Mouse (Mus musculus) myocyte (in vitro differentiated cells): Measurements from ENCODE around the gene Asb16. TPM values are rescaled to one million over a fixed set of nuclear protein-coding genes. Genes with fewer than 3 reads are reported as not detected.
A peak's percentile ranks its signal among the peaks of the same experiment; 100 is the strongest.

Experiments used
- H3K27me3 ChIP-seq: one replicate; pipeline ENCODE4 v1.6.1; 2011; ENCODE audit not compliant: control insufficient read depth, insufficient read depth, insufficient read length
- H3K36me3 ChIP-seq: one replicate; pipeline ENCODE4 v1.6.1; 2011; ENCODE audit not compliant: control insufficient read depth, insufficient read depth
- H3K4me2 ChIP-seq: one replicate; pipeline ENCODE4 v1.6.1; 2011; ENCODE audit warnings: low read depth, control low read depth
- H3K4me3 ChIP-seq: one replicate; pipeline ENCODE4 v1.5.1; 2011; ENCODE audit warnings: mild to moderate bottlenecking, control low read depth, moderate library complexity
- H3K79me2 ChIP-seq: one replicate; pipeline ENCODE4 v1.6.1; 2011; ENCODE audit not compliant: control insufficient read depth, insufficient read depth
- H3ac ChIP-seq: one replicate; pipeline ENCODE4 v1.6.1; 2011; ENCODE audit not compliant: control insufficient read depth, insufficient read length
- CEBPB ChIP-seq: IDR thresholded peaks from 2 replicates; pipeline ENCODE4 v1.6.1; 2011; ENCODE audit warnings: mild to moderate bottlenecking, moderate library complexity; ENCODE audit not compliant: poor library complexity, insufficient read depth, severe bottlenecking
- E2F4 ChIP-seq: IDR thresholded peaks from one replicate; pipeline ENCODE4 v1.6.1; 2011; ENCODE audit warnings: mild to moderate bottlenecking, control low read depth, moderate library complexity; ENCODE audit not compliant: insufficient read depth
- MAX ChIP-seq: IDR thresholded peaks from one replicate; pipeline ENCODE4 v1.6.1; 2011; ENCODE audit warnings: low read depth, mild to moderate bottlenecking, control low read depth
- MYOG ChIP-seq, 3 experiments: IDR thresholded peaks; one replicate each; pipeline ENCODE4 v1.6.1; 2011; ENCODE audit warnings: control low read depth in 2 of 3, low read depth in 2 of 3, mild to moderate bottlenecking in 2 of 3; ENCODE audit not compliant: insufficient read length in 2 of 3, control insufficient read depth in 1 of 3, insufficient read depth in 1 of 3
- POLR2A ChIP-seq: IDR thresholded peaks from one replicate; pipeline ENCODE4 v1.6.1; 2011; ENCODE audit warnings: low read depth, mild to moderate bottlenecking, control low read depth, moderate library complexity; ENCODE audit not compliant: insufficient read length
- POLR2AphosphoS2 ChIP-seq: IDR thresholded peaks from one replicate; pipeline ENCODE4 v1.6.1; 2011; ENCODE audit warnings: low read depth, control low read depth; ENCODE audit not compliant: insufficient read length
- REST ChIP-seq: IDR thresholded peaks from one replicate; pipeline ENCODE4 v1.6.1; 2011; ENCODE audit warnings: mild to moderate bottlenecking, control low read depth, moderate library complexity; ENCODE audit not compliant: insufficient read depth, insufficient read length
- SRF ChIP-seq: IDR thresholded peaks from one replicate; pipeline ENCODE4 v1.6.1; 2011; ENCODE audit warnings: low read depth; ENCODE audit not compliant: control insufficient read depth, insufficient read length
- TCF12 ChIP-seq: IDR thresholded peaks from one replicate; pipeline ENCODE4 v1.6.1; 2011; ENCODE audit warnings: mild to moderate bottlenecking, control low read depth; ENCODE audit not compliant: poor library complexity, insufficient read depth, severe bottlenecking
- TCF3 ChIP-seq: IDR thresholded peaks from one replicate; pipeline ENCODE4 v1.6.1; 2011; ENCODE audit warnings: low read depth, control low read depth; ENCODE audit not compliant: insufficient read length
- USF1 ChIP-seq: IDR thresholded peaks from one replicate; pipeline ENCODE4 v1.6.1; 2011; ENCODE audit warnings: low read depth, mild to moderate bottlenecking, control low read depth, moderate library complexity
- polyA plus RNA-seq: library from polyadenylated mRNA; unstranded; fragments of >200 nt; fragmentation: generic; extraction: Trizol; gene quantifications from one replicate; pipeline ENCODE4 v1.2.1, GENCODE M21; 2012; ENCODE audit warnings: missing spikeins

Gene Asb16
- polyA plus RNA-seq, 1 experiment: 5.1 TPM

GRCm38 (mm10) chr11:102315690-102316571 lies 47.4 kb downstream of the Asb16 start:
- TF ChIP-seq TCF3: no peak
- peak; percentile 11 for TF ChIP-seq USF1
- Histone ChIP-seq H3K79me2 (peaks cover 22% of the 10 kb centered on the region), H3K27me3 (no peaks in the 10 kb centered on the region), H3K4me3 (peak overlapping the region; percentile 75), H3K4me2 (peak overlapping the region; percentile 91), H3ac (peak overlapping the region; percentile 98), H3K36me3 (peaks cover 14% of the 10 kb centered on the region)

- no peak for TF ChIP-seq E2F4
- no peak for TF ChIP-seq USF1
- TF ChIP-seq CEBPB: no peak
- peak; percentile 29 for TF ChIP-seq POLR2A
- peak; percentile 29 for TF ChIP-seq POLR2AphosphoS2
- TF ChIP-seq MYOG (IDR thresholded peaks at IDR 0.05; ENCODE audit: control insufficient read depth in 1 of 3, insufficient read depth in 1 of 3, insufficient read length in 2 of 3, low read depth in 2 of 3): peak in 1 of 3 experiments; percentile 6
- peak overlapping the region; percentile 91 for H3K4me2 ChIP-seq
- no peaks in the 10 kb centered on the region for H3K27me3 ChIP-seq
- H3K79me2 ChIP-seq: peaks cover 22% of the 10 kb centered on the region
- H3K4me3 ChIP-seq: peak overlapping the region; percentile 75
- H3K36me3 ChIP-seq: peaks cover 14% of the 10 kb centered on the region
- peak overlapping the region; percentile 98 for H3ac ChIP-seq
These were observed 48.2 kb downstream of the Asb16 start for GRCm38 (mm10) chr11:102316572-102317297.

GRCm38 (mm10) chr11:102317298-102317900 lies 48.9 kb downstream of the Asb16 start:
- Histone ChIP-seq H3K4me2 (no peak overlapping the region), H3K4me3 (peak overlapping the region; percentile 75), H3ac (peak overlapping the region; percentile 98), H3K27me3 (no peaks in the 10 kb centered on the region), H3K79me2 (peaks cover 22% of the 10 kb centered on the region), H3K36me3 (peaks cover 11% of the 10 kb centered on the region)
- TF ChIP-seq POLR2A (peak; percentile 23), REST (peak; percentile 2), POLR2AphosphoS2 (no peak), MYOG (IDR thresholded peaks at IDR 0.05; ENCODE audit: control insufficient read depth in 1 of 3, insufficient read depth in 1 of 3, insufficient read length in 2 of 3, low read depth in 2 of 3) (no peak)

GRCm38 (mm10) chr11:102317901-102318575 lies 49.5 kb downstream of the Asb16 start:
- peak; percentile 67 for TF ChIP-seq POLR2A
- no peak for TF ChIP-seq E2F4
- TF ChIP-seq CEBPB: no peak
- no peak for TF ChIP-seq REST
- no peak for TF ChIP-seq MYOG (IDR thresholded peaks at IDR 0.05; ENCODE audit: control insufficient read depth in 1 of 3, insufficient read depth in 1 of 3, insufficient read length in 2 of 3, low read depth in 2 of 3)
- no peak for TF ChIP-seq MAX
- peak; percentile 91 for TF ChIP-seq POLR2AphosphoS2
- TF ChIP-seq TCF12: no peak
- TF ChIP-seq SRF: no peak
- Histone ChIP-seq H3K27me3 (no peaks in the 10 kb centered on the region), H3K4me2 (no peak overlapping the region), H3K79me2 (peaks cover 22% of the 10 kb centered on the region), H3K36me3 (peaks cover 9% of the 10 kb centered on the region), H3K4me3 (peak overlapping the region; percentile 75), H3ac (peak overlapping the region; percentile 98)

DNA sequence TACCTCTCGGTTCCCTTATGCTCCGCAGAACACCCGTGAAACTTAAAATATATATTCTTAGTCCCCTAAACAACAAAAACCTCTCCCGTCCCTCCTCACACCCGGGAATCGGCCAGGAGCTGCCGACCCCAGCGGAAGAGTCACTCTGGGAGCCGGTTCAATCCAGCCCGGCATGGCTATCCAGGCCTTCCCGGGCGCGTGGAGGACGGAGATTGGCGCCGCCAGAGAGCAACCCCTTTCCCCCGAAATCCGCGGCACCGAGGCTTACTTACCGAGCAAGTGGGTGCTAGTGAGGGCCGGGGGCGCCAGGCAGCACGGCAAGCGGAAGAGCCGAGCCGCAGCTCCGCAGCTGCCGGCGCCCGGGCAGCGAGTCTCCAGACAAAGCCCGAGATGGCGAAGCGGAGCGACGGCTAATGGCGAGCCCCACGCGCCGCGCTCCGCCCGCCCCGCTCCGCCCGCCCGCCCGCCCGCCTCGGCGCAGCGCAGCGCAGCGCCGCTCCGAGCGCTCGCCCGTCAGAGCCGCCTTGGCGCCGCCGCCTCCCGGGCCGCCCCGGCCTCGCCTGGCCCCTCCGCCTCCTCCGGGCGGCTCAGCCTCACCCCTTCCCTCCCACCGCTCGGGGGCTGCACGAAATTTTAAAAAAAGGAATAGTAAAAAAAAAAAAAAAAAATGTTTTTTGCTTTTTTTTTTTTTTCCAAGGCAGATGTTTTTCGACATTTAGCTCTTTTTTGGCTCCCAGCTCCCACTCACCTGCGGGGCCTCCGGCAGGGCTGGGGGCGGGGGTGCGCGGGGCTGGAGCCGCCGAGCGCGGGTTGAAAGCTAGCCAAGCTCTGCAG lies 50.2 kb downstream of the Asb16 start:
- Histone ChIP-seq H3ac (peak overlapping the region; percentile 98), H3K36me3 (peaks cover 7% of the 10 kb centered on the region), H3K4me3 (peak overlapping the region; percentile 75), H3K4me2 (peak overlapping the region; percentile 89), H3K27me3 (no peaks in the 10 kb centered on the region), H3K79me2 (peaks cover 22% of the 10 kb centered on the region)
- peak; percentile 68 for TF ChIP-seq POLR2A
- no peak for TF ChIP-seq TCF3
- peak; percentile 89 for TF ChIP-seq POLR2AphosphoS2
- no peak for TF ChIP-seq USF1
